Mouse (Mus musculus): ENCODE results near the gene P2ry12.

P2ry12 gene

GRCm38 (mm10) chr3:59234878-59235277, 27.8 kb downstream of the P2ry12 start:
- in situ Hi-C loops (cut with MboI, MseI) = loop anchor here in 1 of 2 experiments (5.0 kb wide), 1 partner anchor 77 kb away; no protein-coding TSS in a partner anchor

- in situ Hi-C loops (cut with MboI, MseI) = no loop called here
Measured at GRCm38 (mm10) chr3:59230912-59231311, 31.8 kb downstream of the P2ry12 start.

DNA sequence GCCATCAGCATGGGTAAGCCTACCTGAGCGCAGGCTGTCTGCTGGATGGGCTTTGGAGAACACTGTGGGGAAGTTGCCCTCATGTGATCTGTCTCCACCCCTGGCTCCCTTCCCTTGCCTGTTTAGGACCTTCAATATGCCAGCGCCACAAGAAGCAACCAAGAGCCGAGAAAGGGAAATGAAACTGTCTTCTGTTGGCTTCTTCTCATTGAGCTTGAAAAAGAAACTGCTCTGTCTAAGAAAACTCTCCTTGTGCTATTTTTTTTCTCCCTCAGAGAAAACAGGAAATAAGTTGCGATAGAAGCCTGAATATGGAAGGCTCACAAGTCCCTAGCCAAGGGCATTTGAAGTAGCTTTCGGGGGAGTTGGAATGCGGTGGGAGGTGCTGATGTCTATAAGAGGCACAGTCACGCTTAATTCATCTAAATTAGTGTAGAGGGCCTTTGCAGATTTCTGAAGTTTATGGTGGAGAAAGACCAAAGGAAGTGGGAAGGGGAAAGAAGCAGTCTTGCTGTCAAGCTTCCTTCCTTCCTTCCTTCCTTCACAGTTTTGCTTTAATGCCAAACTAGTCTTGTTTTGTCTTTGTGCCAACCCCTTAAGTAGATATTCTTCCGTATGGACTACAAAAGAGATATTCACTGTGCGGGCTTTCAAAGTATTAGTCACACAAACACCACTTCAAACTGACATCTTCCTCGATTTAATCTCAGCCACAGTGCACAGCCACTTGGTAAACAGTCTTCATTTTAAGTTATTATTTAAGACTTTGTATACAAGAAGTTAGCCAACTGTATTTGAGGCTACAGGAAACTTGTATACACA, 33.7 kb downstream of the P2ry12 start:
- in situ Hi-C loops (cut with MboI, MseI) = loop anchor here in 1 of 2 experiments (10.0 kb wide), 1 partner anchor 1316 kb away; no protein-coding TSS in a partner anchor

GRCm38 (mm10) chr3:59227696-59228095, 35.0 kb downstream of the P2ry12 start:
- in situ Hi-C loops (cut with MboI, MseI) = loop anchor here in 1 of 2 experiments (10.0 kb wide), 1 partner anchor 1317 kb away; no protein-coding TSS in a partner anchor

DNA sequence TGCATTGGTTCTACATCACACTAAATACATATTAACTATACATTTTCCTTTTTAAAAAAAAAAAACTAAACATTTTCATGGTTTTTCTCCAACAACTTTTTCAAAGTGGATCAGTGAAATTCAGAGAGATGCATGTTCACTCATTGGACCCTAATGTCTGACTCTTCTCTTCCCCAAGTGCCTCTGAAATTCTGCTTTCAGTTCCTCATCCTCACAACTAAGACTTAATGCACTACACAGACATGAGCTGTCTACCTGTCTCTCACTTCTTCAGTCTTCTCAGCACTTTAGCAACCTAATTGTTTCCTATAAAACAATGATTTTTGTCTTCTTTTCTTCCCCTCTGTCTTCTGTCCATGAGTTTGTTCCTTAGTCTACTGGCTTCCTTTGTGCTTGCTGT, 37.3 kb downstream of the P2ry12 start:
- in situ Hi-C loops (cut with MboI, MseI) = loop anchor here in 1 of 2 experiments (10.0 kb wide), 1 partner anchor 1319 kb away; no protein-coding TSS in a partner anchor

DNA sequence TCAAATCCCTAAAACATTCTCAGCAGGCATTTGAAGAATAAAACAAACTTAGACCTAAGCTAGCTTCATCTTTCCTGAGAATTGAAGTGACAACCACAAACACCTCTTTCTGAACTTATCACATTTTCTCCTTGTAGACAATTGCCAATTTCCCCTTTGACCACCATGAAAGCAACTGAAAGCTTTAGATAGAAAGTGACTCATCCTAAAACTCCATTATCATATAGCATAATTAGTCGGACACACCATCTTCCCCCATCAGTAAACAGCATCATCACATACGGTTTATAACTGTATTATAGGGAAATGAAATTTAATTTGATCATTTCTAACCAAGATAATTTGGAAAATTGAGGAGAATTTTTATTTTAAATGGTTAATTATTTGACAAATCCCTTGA, 40.4 kb downstream of the P2ry12 start:
- in situ Hi-C loops (cut with MboI, MseI) = loop anchor here (10.0 to 25.0 kb wide), 2 partner anchors 1322 to 1390 kb away; no protein-coding TSS in a partner anchor

DNA sequence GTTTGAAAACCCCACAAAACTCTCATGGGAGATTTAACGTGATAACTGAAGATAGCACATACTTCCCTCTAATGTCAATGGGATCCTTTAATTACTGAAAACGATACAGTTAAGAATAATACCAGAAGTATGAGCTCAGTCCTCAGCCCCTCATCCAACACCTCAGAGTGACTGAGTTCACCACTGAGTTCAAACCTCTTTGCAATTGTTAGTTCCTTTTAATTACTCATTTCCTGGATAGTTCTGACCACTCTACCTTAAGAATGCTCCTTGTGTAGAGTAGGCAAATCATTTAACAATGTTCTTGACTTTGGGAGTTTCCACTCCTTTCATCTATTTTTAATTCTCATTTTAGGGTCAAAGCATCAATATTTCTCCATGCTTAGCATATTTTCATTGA, 43.3 kb downstream of the P2ry12 start:
- in situ Hi-C loops (cut with MboI, MseI) = loop anchor here in 1 of 2 experiments (25.0 kb wide), 1 partner anchor 1393 kb away; no protein-coding TSS in a partner anchor

DNA sequence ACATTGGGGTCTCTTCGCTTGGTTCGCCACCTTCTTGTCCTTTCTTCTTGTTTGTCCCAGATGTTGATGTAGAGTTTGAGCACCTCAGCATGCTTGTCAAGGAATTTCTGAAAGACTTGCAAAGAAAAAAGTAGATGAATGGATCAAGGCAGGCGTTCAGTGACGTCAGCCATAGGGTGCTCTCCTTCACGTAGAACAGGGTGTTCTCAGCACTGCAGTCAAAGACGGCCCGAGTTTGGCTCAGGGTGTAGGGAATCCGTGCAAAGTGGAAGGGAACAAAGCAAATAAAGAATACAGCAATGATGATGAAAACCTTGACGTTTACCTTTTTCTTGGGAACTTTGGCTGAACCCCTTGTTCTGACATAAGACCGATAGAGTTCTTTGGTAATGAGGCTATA, 45.5 kb downstream of the P2ry12 start:
- in situ Hi-C loops (cut with MboI, MseI) = loop anchor here in 1 of 2 experiments (25.0 kb wide), 1 partner anchor 1395 kb away; no protein-coding TSS in a partner anchor

- in situ Hi-C loops (cut with MboI, MseI) = loop anchor here in 1 of 2 experiments (25.0 kb wide), 1 partner anchor 1400 kb away; no protein-coding TSS in a partner anchor
Measured at GRCm38 (mm10) chr3:59212404-59212803, 50.3 kb downstream of the P2ry12 start.

- in situ Hi-C loops (cut with MboI, MseI) = loop anchor here in 1 of 2 experiments (25.0 kb wide), 1 partner anchor 1401 kb away; no protein-coding TSS in a partner anchor
Measured at GRCm38 (mm10) chr3:59211784-59212183, 50.9 kb downstream of the P2ry12 start.

DNA sequence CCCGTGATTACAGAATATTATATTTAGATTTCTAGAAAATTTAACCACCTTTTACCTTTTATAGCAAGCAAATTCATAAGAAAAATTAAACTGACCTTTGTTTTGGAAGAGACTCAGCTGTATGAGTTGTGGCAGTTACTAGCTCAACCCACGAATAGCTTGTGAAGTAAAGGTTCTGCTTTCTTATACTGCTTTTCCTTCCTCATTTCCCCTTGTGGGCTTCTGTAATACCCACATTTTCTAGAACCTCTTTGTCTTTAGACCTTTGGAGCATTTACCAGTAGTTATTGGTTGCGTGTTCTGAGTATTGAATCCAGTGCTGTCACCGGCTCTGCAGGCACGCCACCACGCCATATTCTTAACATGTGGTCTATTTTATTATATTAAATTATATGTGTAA, 51.9 kb downstream of the P2ry12 start, which contains the start of gene P2ry13:
P2ry13 (minus strand) TSS at position 156 of the 400 bp plus-strand sequence.
- in situ Hi-C loops (cut with MboI, MseI) = loop anchor here in 1 of 2 experiments (25.0 kb wide), 1 partner anchor 1402 kb away; no protein-coding TSS in a partner anchor

DNA sequence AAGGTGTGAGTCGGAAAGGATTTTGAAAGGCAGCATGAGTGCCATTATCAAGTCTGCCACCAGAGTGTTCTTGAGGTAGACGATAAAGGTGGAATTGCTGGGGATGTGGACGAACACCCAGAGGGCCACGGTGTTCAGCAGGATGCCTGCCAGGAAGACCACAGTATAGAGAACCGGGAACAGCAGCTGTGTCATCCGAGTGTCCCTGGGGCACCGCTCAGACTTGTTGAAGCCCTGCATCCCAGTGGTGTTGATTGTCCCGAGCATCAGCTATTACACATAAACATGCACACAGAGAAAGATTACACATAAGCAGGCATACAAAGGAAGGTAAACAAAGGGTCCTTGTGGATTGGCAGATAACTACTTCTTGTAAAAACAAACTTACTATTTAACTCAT, 52.6 kb downstream of the P2ry12 start:
- in situ Hi-C loops (cut with MboI, MseI) = loop anchor here in 1 of 2 experiments (25.0 kb wide), 1 partner anchor 1402 kb away; no protein-coding TSS in a partner anchor

- in situ Hi-C loops (cut with MboI, MseI) = loop anchor here (5.0 to 25.0 kb wide), 3 partner anchors 92 to 1403 kb away; no protein-coding TSS in a partner anchor
Measured at GRCm38 (mm10) chr3:59208650-59209548, 53.8 kb downstream of the P2ry12 start.

GRCm38 (mm10) chr3:59205941-59206340, 56.7 kb downstream of the P2ry12 start:
- in situ Hi-C loops (cut with MboI, MseI) = loop anchor here (5.0 to 25.0 kb wide), 3 partner anchors 89 to 1406 kb away; no protein-coding TSS in a partner anchor

- in situ Hi-C loops (cut with MboI, MseI) = loop anchor here (5.0 to 25.0 kb wide), 3 partner anchors 88 to 1407 kb away; no protein-coding TSS in a partner anchor
Measured at GRCm38 (mm10) chr3:59204719-59205503, 57.8 kb downstream of the P2ry12 start.

DNA sequence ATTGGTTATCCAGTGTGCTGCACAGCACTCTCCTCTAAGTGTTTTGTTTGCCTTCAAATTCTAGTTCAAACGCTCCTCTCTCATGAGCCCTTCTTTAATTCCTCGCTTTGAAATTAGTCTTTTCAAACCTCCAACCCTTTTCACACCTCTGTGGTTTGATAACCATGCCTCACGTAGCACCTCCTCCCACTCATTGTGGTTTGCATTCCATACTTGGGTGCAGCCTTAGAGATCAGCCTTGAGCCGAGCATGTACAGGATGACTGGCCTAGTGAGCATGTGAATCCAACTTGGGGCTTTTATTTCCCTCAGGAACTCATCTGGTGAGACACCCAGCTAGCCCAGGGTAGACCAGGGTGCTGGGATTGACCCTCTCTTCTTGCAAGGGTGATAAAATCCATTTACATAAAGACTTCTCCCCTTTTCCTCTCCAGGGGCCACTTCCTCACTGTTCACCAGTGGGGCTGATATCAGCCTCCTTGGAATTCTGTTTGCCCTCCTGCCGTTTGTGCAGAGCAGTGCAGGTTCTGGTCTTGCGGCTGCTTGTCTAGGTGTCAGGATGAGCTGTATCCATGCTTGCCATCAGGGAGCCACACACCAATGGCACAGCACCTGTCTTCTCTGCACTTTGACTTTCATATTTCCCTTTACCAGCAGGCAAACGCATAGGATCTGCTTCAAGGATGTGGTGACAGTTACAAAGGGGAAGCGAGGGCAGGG, 58.7 kb downstream of the P2ry12 start:
- in situ Hi-C loops (cut with MboI, MseI) = loop anchor here (10.0 to 25.0 kb wide), 2 partner anchors 129 to 1408 kb away; no protein-coding TSS in a partner anchor

DNA sequence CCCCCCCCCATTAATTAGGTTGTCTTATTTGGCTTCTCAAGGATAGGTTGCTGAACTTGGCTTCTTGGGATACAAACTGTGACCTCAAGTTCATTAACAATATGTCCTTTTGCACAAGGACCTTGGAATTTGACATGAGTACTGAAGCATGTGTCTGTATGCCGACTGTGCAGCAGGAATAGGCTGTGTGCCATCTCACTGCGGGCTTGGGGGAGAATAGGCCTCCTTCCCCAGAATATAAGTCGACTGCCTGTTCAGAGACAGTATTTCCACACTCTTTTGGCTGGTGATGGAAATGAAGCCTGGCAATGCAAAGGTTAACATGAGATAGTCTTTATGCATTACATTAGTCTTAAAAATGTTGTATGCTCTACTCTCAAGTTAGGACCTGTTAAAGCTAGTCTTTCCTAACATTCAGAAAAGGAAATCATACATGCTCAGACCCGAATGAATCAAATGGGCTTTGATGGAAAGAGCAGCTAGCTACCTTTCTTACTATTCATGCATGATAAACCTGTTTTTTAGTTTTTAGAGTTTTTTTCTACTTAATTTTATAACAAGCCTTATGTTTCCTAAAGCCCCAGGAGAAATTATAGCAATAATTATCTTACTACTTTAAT, 65.2 kb downstream of the P2ry12 start:
- in situ Hi-C loops (cut with MboI, MseI) = no loop called here

DNA sequence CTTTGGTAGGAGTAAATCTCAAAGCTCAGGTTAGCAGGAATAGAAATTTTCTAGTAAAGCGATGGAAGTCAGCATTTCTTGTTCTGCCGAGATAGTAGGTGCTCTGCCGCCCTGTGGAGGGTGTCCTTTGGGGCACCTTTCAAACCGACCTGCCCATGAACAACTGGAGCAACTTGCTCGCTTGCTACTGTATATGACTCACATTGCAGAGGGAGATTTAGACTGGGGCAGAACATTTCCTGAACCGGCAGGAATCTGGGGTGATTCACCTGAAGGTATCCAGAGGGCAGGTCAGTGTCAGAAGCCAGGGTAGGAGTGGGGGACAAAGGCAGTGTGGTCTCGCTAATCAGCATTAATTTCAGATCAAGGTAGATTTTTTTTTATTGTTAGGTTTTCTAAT, 67.7 kb downstream of the P2ry12 start, which contains the start of gene Gpr87:
Gpr87 (minus strand) TSS at position 167 of the 400 bp plus-strand sequence.
- in situ Hi-C loops (cut with MboI, MseI) = no loop called here

GRCm38 (mm10) chr3:59194099-59194498, 68.6 kb downstream of the P2ry12 start:
- in situ Hi-C loops (cut with MboI, MseI) = no loop called here

All from T-helper 17 cell (primary cell).